In genomic region chr16:72068254-72068653, GRCm38 (mm10) we compare ENCODE assay signal across 25 mouse cellular contexts.
"Had no signal": no experiment of that assay in that cellular context is flagged by ENCODE, and none has a peak within 500 bp of the region (broad histone marks: within the 10 kb centered on the region; RNA-seq: fewer than 3 reads in every experiment).

No protein-coding gene starts in this region.

- H3K4me2 ChIP-seq: heart, embryonic 12.5 days; hindbrain, embryonic 13.5 days; intestine, embryonic 15.5 days; limb, embryonic 12.5 days; liver, embryonic 11.5 days; liver, embryonic 13.5 days had no signal

- H3K4me3 ChIP-seq: gastrocnemius, adult 2 months; heart, embryonic 10.5 days; heart, embryonic 12.5 days; hindbrain, embryonic 10.5 days; hindbrain, embryonic 13.5 days; intestine, embryonic 15.5 days; layer of hippocampus, adult 2 months; left cerebral cortex, adult 2 months; limb, embryonic 10.5 days; limb, embryonic 12.5 days; liver, embryonic 13.5 days had no signal

- ATAC-seq: inflammation-experienced regulatory T-cells, adult 6 months; intestine, embryonic 15.5 days; intestine, postnatal 0 days had no signal

- DNase-seq: gastrocnemius, adult 2 months; gastrocnemius, postnatal 10 days; gastrocnemius, postnatal 25 days; heart, adult 18-20 months; heart, postnatal 10 days; heart, postnatal 4 days; kidney, adult 18-20 months; kidney, adult 8-10 months; kidney, postnatal 10 days; kidney, postnatal 25 days; kidney, postnatal 4 days; liver; liver, embryonic 13.5 days had no signal

- H3K27me3 ChIP-seq: heart, embryonic 12.5 days; hindbrain, embryonic 13.5 days; intestine, embryonic 15.5 days; limb, embryonic 12.5 days; liver, embryonic 13.5 days had no signal

- H3K9ac ChIP-seq: heart, embryonic 12.5 days; hindbrain, embryonic 13.5 days; intestine, embryonic 15.5 days; limb, embryonic 12.5 days; liver, embryonic 13.5 days had no signal

- H3K9me3 ChIP-seq: heart, embryonic 10.5 days; heart, embryonic 12.5 days; hindbrain, embryonic 10.5 days; hindbrain, embryonic 13.5 days; intestine, embryonic 15.5 days; limb, embryonic 10.5 days; limb, embryonic 12.5 days; liver, embryonic 13.5 days had no signal

- H3K4me1 ChIP-seq: heart, embryonic 10.5 days; heart, embryonic 12.5 days; intestine, embryonic 15.5 days; limb, embryonic 10.5 days; limb, embryonic 12.5 days; liver, embryonic 13.5 days had no signal

- H3K36me3 ChIP-seq: heart, embryonic 10.5 days; heart, embryonic 12.5 days; hindbrain, embryonic 10.5 days; hindbrain, embryonic 13.5 days; intestine, embryonic 15.5 days; limb, embryonic 10.5 days; limb, embryonic 12.5 days; liver, embryonic 13.5 days had no signal

- H3K27ac ChIP-seq: gastrocnemius, adult 2 months; heart, embryonic 10.5 days; hindbrain, embryonic 10.5 days; hindbrain, embryonic 13.5 days; intestine, embryonic 15.5 days; layer of hippocampus, adult 2 months; left cerebral cortex, adult 2 months; limb, embryonic 10.5 days; limb, embryonic 12.5 days; liver, embryonic 13.5 days had no signal
